Mouse (Mus musculus): ENCODE results near the gene Cnpy2. TPM values are rescaled to one million over a fixed set of nuclear protein-coding genes. Genes with fewer than 3 reads are reported as not detected.

The Cnpy2 gene
- polyA plus RNA-seq, 1 experiment from 2014 or later = 191 TPM

DNA sequence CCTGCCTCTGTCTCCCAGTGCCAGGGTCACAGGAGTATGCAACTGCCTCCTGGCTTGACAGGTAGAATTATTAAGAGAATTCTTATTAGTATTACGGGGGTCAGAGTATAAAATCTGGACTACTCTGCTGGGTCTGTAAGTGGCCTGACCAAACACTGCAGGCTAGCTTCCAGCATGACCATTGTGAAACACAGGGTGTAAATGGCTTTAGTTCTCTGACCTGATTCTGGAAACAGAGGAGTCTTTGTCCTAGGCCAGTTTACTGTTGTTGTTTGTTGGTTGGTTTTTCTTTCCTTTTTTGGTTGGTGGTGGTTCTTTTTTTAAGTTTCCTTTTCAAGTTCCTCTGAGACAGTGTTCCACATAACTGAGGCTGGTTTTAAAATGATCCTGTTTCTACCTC lies 21.2 kb downstream of the Cnpy2 start:
- Histone ChIP-seq H3K9ac (ENCODE audit: low read depth, low read length) (no peak overlapping the region), H3K36me3 (ENCODE audit: control insufficient read depth, insufficient read depth, low read length) (no peaks in the 10 kb centered on the region), H3K27me3 (ENCODE audit: control insufficient read depth, insufficient read depth, low read depth, low read length) (no peaks in the 10 kb centered on the region), H3K4me3 (ENCODE audit: low read depth, low read length) (no peak overlapping the region), H3K4me2 (ENCODE audit: low read length) (no peak overlapping the region), H3K9me3 (replicated peaks; ENCODE audit: control insufficient read depth, low read length, poor library complexity, severe bottlenecking) (no peaks in the 10 kb centered on the region), H3K27ac (ENCODE audit: low read length) (no peak overlapping the region), H3K4me1 (ENCODE audit: control insufficient read depth, insufficient read depth, low read length) (peaks cover 19% of the 10 kb centered on the region)
- 96% methylated on average over 1 of the region's 1 CpGs for WGBS
- no peak for ATAC-seq

DNA sequence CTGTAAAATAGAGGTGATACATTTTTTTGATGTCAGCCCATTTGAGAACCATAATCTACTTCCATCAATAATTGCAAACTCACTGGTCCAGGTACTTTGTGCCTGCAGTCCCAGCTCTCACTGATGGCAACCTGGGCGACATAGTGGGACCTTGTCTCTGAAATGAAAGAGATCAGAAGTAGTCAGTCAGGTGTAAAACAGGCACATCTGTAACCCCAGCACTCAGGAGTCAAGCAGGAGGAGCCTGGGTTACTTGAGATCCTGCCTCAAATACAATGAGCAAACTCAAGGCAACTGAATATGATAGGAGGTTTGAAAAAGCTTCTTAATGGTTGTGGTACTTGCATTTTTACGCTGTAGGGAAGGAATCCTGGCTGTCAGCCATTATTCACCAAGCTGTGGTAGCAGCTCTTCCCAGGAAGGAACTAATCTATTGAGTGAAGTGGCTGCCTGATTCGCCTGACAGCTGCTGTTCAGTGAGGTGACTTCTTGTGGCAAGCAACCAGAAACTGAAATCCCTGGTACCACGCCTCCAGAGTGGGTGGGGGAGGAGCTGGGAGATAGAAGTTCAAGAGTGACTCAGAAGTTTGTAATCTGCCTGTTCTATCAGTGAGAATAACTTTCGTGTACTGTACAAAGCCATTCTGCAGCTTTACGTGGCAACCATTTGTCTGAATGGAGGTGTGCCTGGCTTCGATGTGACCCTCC lies 22.5 kb downstream of the Cnpy2 start:
- no peak overlapping the region for H3K4me2 ChIP-seq (ENCODE audit: low read length)
- ATAC-seq = no peak
- H3K9me3 ChIP-seq (replicated peaks; ENCODE audit: control insufficient read depth, low read length, poor library complexity, severe bottlenecking) = no peaks in the 10 kb centered on the region
- H3K9ac ChIP-seq (ENCODE audit: low read depth, low read length) = no peak overlapping the region
- H3K27me3 ChIP-seq (ENCODE audit: control insufficient read depth, insufficient read depth, low read depth, low read length) = no peaks in the 10 kb centered on the region
- peak overlapping the region; percentile 53 for H3K27ac ChIP-seq (ENCODE audit: low read length)
- H3K4me3 ChIP-seq (ENCODE audit: low read depth, low read length) = no peak overlapping the region
- 56% methylated on average over 7 of the region's 7 CpGs for WGBS
- H3K36me3 ChIP-seq (ENCODE audit: control insufficient read depth, insufficient read depth, low read length) = no peaks in the 10 kb centered on the region
- peaks cover 9% of the 10 kb centered on the region for H3K4me1 ChIP-seq (ENCODE audit: control insufficient read depth, insufficient read depth, low read length)

DNA sequence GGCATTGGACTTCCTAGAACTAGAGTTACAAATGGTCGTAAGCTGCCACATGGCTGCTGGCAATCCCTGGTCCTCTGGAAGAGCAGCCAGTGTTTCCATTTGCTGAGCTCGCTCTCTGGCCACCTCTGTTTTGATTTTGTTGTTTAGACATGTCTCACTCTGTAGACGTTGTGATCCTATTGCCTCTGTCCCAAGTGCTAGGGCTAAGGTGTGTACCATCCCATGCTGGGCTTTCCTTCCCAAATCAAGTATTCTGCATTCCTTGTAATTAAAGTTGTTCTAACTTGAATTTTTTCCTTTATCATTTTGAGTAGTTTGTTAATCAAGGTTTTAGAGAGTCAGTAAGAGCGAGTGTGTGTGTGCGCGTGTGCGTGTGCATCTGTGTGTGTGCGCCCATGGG lies 25.3 kb downstream of the Cnpy2 start:
- peaks cover 3% of the 10 kb centered on the region for H3K4me1 ChIP-seq (ENCODE audit: control insufficient read depth, insufficient read depth, low read length)
- no peak overlapping the region for H3K27ac ChIP-seq (ENCODE audit: low read length)
- H3K9ac ChIP-seq (ENCODE audit: low read depth, low read length) = no peak overlapping the region
- ATAC-seq = no peak
- no peaks in the 10 kb centered on the region for H3K9me3 ChIP-seq (replicated peaks; ENCODE audit: control insufficient read depth, low read length, poor library complexity, severe bottlenecking)
- H3K27me3 ChIP-seq (ENCODE audit: control insufficient read depth, insufficient read depth, low read depth, low read length) = no peaks in the 10 kb centered on the region
- H3K36me3 ChIP-seq (ENCODE audit: control insufficient read depth, insufficient read depth, low read length) = peaks cover 18% of the 10 kb centered on the region
- no peak overlapping the region for H3K4me3 ChIP-seq (ENCODE audit: low read depth, low read length)
- no peak overlapping the region for H3K4me2 ChIP-seq (ENCODE audit: low read length)
- WGBS = 92% methylated on average over 8 of the region's 8 CpGs

DNA sequence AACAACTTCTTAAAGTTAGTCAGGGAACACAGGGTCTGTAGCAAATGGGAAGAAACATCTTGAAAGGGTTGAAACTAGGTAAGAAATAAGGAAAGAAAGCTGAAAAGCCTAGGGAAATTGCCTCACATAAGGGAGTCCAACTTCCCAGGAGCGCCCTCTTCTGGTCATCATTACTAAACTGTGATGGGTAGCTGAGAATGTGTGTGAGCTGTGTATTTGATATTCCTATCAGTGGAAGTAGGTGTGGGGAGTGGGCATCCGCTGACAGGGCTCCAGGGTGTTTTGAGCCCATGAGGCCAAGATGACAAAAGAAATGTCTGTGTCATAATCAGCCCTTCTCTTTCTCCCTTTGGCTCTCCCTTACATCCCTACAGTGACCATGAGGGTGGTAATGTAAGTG lies 36.5 kb downstream of the Cnpy2 start:
- Histone ChIP-seq H3K27me3 (ENCODE audit: control insufficient read depth, insufficient read depth, low read depth, low read length) (no peaks in the 10 kb centered on the region), H3K36me3 (ENCODE audit: control insufficient read depth, insufficient read depth, low read length) (peaks cover 43% of the 10 kb centered on the region), H3K9me3 (replicated peaks; ENCODE audit: control insufficient read depth, low read length, poor library complexity, severe bottlenecking) (no peaks in the 10 kb centered on the region), H3K4me1 (ENCODE audit: control insufficient read depth, insufficient read depth, low read length) (no peaks in the 10 kb centered on the region), H3K4me2 (ENCODE audit: low read length) (no peak overlapping the region), H3K4me3 (ENCODE audit: low read depth, low read length) (no peak overlapping the region), H3K27ac (ENCODE audit: low read length) (no peak overlapping the region), H3K9ac (ENCODE audit: low read depth, low read length) (no peak overlapping the region)
- no peak for ATAC-seq
- WGBS = 54% methylated on average over 2 of the region's 2 CpGs

DNA sequence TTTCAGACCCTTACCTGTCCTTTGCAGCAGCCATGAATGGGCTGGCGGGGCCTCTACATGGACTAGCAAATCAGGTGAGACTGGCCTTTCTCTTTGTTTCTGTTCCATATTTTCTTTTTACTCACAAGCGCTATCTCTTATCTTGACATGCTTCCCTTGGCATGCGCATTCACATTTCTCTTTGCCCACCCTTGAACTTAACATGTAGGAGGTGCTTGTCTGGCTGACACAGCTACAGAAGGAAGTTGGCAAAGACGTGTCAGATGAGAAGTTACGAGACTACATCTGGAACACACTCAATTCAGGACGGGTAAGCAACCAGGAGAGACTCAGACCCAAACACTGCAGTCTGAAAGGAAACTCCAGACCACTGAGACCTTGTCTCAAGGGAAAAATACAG lies 37.0 kb downstream of the Cnpy2 start:
- Histone ChIP-seq H3K4me2 (ENCODE audit: low read length) (no peak overlapping the region), H3K9me3 (replicated peaks; ENCODE audit: control insufficient read depth, low read length, poor library complexity, severe bottlenecking) (no peaks in the 10 kb centered on the region), H3K27ac (ENCODE audit: low read length) (no peak overlapping the region), H3K9ac (ENCODE audit: low read depth, low read length) (no peak overlapping the region), H3K27me3 (ENCODE audit: control insufficient read depth, insufficient read depth, low read depth, low read length) (no peaks in the 10 kb centered on the region), H3K4me1 (ENCODE audit: control insufficient read depth, insufficient read depth, low read length) (no peaks in the 10 kb centered on the region), H3K36me3 (ENCODE audit: control insufficient read depth, insufficient read depth, low read length) (peaks cover 40% of the 10 kb centered on the region), H3K4me3 (ENCODE audit: low read depth, low read length) (no peak overlapping the region)
- ATAC-seq = no peak
- 94% methylated on average over 6 of the region's 6 CpGs for WGBS

DNA sequence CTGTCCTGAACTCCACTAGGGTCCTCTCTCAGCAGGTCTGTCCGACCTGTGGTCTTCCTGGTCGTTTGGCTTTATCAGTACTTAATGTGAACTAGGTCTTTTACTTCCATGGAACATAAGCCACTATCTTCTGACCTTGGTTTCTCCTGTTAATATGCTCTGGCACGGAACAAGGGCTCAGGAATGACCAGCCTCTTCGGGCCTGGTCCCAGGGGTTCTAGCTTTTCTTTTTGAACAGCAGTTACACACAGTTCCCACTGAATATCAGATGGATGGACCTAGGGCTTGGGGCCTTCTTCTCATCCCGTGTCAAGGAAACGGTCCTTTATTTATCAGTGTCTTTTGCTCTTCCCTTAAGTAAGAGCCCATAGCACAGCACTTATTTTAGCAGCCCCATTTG lies 39.6 kb downstream of the Cnpy2 start:
- Histone ChIP-seq H3K4me3 (ENCODE audit: low read depth, low read length) (no peak overlapping the region), H3K9ac (ENCODE audit: low read depth, low read length) (no peak overlapping the region), H3K9me3 (replicated peaks; ENCODE audit: control insufficient read depth, low read length, poor library complexity, severe bottlenecking) (no peaks in the 10 kb centered on the region), H3K36me3 (ENCODE audit: control insufficient read depth, insufficient read depth, low read length) (peaks cover 38% of the 10 kb centered on the region), H3K27ac (ENCODE audit: low read length) (no peak overlapping the region), H3K27me3 (ENCODE audit: control insufficient read depth, insufficient read depth, low read depth, low read length) (no peaks in the 10 kb centered on the region), H3K4me1 (ENCODE audit: control insufficient read depth, insufficient read depth, low read length) (no peaks in the 10 kb centered on the region), H3K4me2 (ENCODE audit: low read length) (no peak overlapping the region)
- ATAC-seq = no peak
- 92% methylated on average over 6 of the region's 6 CpGs for WGBS

DNA sequence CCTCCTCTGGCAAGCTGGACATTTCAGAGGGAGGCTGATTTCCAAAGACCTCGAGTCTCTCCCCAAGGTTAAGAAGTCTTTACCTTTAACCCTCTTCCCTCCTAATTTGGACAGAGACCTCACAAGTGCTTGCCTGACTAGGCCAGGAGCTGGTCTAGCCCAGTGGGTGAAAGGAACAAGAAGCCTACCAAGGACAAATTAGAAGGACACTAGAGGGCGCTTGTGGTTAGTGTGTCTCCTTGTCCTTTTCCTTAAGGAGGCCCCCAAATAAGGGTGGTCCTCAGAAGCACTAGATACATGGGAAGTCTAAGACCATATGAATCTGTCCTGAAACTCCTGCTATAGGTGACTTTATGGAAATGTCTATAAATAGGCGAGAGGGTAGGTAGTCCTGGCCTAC lies 40.3 kb downstream of the Cnpy2 start:
- Histone ChIP-seq H3K36me3 (ENCODE audit: control insufficient read depth, insufficient read depth, low read length) (peaks cover 38% of the 10 kb centered on the region), H3K4me3 (ENCODE audit: low read depth, low read length) (no peak overlapping the region), H3K4me2 (ENCODE audit: low read length) (no peak overlapping the region), H3K9ac (ENCODE audit: low read depth, low read length) (no peak overlapping the region), H3K27me3 (ENCODE audit: control insufficient read depth, insufficient read depth, low read depth, low read length) (no peaks in the 10 kb centered on the region), H3K4me1 (ENCODE audit: control insufficient read depth, insufficient read depth, low read length) (peaks cover 3% of the 10 kb centered on the region), H3K9me3 (replicated peaks; ENCODE audit: control insufficient read depth, low read length, poor library complexity, severe bottlenecking) (no peaks in the 10 kb centered on the region), H3K27ac (ENCODE audit: low read length) (no peak overlapping the region)
- no peak for ATAC-seq
- WGBS = 52% methylated on average over 3 of the region's 3 CpGs

DNA sequence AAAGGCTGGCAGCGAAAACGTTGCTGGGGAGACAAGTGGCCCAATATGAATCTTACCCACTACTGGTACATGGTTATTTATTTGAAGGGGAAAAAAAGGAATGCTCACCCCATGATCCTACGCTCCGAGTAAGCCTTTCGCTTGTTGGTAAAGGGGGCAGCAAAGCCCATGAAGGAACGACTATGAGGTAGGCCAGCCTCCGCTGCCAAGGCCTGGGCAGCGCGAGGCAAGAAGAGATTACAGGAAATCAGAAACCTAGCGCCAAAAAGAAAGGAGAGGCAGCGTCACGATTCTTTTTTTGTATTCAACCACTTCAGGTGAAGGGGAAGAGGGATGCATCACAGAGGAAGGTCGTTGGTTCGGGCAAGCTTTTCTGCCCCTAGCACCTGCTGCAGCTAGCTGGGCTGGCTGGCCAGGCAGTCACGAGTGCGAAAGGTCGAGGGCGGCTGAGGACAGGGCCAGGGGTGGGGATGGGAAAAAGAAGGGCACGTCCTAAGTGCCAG lies 45.7 kb downstream of the Cnpy2 start:
- Histone ChIP-seq H3K9ac (ENCODE audit: low read depth, low read length) (peak overlapping the region; percentile 78), H3K27ac (ENCODE audit: low read length) (peak overlapping the region; percentile 97), H3K4me1 (ENCODE audit: control insufficient read depth, insufficient read depth, low read length) (peaks cover 10% of the 10 kb centered on the region), H3K36me3 (ENCODE audit: control insufficient read depth, insufficient read depth, low read length) (peaks cover 15% of the 10 kb centered on the region), H3K4me2 (ENCODE audit: low read length) (peak overlapping the region; percentile 85), H3K27me3 (ENCODE audit: control insufficient read depth, insufficient read depth, low read depth, low read length) (no peaks in the 10 kb centered on the region), H3K9me3 (replicated peaks; ENCODE audit: control insufficient read depth, low read length, poor library complexity, severe bottlenecking) (no peaks in the 10 kb centered on the region), H3K4me3 (ENCODE audit: low read depth, low read length) (peak overlapping the region; percentile 74)
- no peak; the same call in 1 of the 2 replicates for ATAC-seq
- 12% methylated on average over 19 of the region's 19 CpGs for WGBS

DNA sequence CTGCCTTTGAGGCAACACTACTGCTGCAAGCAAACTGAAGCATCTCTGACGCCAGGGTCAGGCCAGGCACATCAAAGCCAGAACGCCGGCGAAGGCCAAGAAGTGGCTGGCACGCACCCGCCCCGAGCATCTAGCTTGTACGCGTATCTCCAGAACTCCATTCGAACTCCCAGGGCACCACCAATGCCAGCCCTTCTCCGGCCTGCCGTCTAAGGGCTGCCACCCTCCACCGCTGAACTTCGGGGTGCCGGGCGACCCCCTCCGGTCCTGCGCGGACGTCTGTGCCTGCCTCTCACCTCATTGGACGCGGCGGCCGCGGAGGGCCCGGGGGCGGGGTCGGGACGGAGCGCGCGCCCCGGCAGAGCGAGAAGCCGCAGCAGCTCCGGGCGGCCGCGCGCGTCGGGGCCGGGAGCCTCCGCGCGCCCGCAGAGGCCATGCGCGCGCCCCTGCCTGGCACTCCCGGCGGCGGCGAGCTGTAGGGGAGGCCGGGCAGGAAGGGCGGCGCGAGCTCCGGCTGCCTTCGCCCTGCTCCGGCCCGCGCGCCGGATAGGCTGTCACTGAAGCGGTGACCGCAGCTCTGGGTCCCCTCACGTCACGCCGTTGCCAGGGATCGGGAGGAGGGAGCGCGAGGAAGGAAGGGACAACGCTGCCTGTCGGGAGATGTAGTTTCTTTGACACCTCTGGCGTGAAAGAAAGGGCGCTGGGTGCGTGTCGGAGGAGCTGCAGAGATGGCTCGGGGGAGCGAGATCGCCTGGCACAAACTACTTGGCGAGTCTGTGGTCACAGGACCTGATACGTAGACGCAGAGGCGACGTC lies 46.4 kb downstream of the Cnpy2 start, which contains the start of gene Coq10a:
Gene Coq10a (minus strand): TSS at position 596 of the 816 bp plus-strand sequence.
- Histone ChIP-seq H3K4me2 (ENCODE audit: low read length) (peak within 1 kb of the TSS; percentile 85), H3K27ac (ENCODE audit: low read length) (peak within 1 kb of the TSS; percentile 97), H3K27me3 (ENCODE audit: control insufficient read depth, insufficient read depth, low read depth, low read length) (no peaks in the 10 kb centered on the region), H3K9me3 (replicated peaks; ENCODE audit: control insufficient read depth, low read length, poor library complexity, severe bottlenecking) (no peaks in the 10 kb centered on the region), H3K4me3 (ENCODE audit: low read depth, low read length) (peak within 1 kb of the TSS; percentile 74), H3K4me1 (ENCODE audit: control insufficient read depth, insufficient read depth, low read length) (peaks cover 10% of the 10 kb centered on the region), H3K9ac (ENCODE audit: low read depth, low read length) (peak within 1 kb of the TSS; percentile 78), H3K36me3 (ENCODE audit: control insufficient read depth, insufficient read depth, low read length) (peaks cover 10% of the 10 kb centered on the region)
- ATAC-seq = peak; percentile 95
- under 1% methylated on average over 87 of the region's 87 CpGs for WGBS
